Mouse (Mus musculus) hindbrain, embryonic 13.5 days (tissue): ENCODE results near the gene Traf1. TPM values are rescaled to one million over a fixed set of nuclear protein-coding genes. Genes with fewer than 3 reads are reported as not detected.

Source experiments
- polyA plus RNA-seq: library from polyadenylated mRNA; unstranded; fragments of >200 nt; fragmentation: Nextera tagmentation; extraction: Ambion mirVana; gene quantifications from 2 replicates; pipeline ENCODE4 v1.2.1, GENCODE M21; 2015

Gene Traf1
- polyA plus RNA-seq, 1 experiment from 2014 or later: 0.73 TPM

Other genes starting within 250 kb of the Traf1 start
- gene Gapvd1, start 206.5 kb downstream of the Traf1 start, polyA plus RNA-seq: 122 and 129 TPM in 2 replicates
- gene Hspa5, start 189.8 kb downstream of the Traf1 start, polyA plus RNA-seq: 438 and 458 TPM in 2 replicates
- gene Rabepk, start 161.9 kb downstream of the Traf1 start, polyA plus RNA-seq: 28.2 TPM in 2 replicates
- 83.1 and 83.8 TPM in 2 replicates for gene Fbxw2, start 135.5 kb downstream of the Traf1 start, polyA plus RNA-seq
- not detected in 2 replicates for gene Gm34653, start 128.8 kb downstream of the Traf1 start, polyA plus RNA-seq
- gene Cutal, start 87.4 kb downstream of the Traf1 start, polyA plus RNA-seq: not detected in 2 replicates
- gene Psmd5, start 86.8 kb downstream of the Traf1 start, polyA plus RNA-seq: 95.6 and 105 TPM in 2 replicates
- 1.1 and 1.3 TPM in 2 replicates for gene Phf19, start 47.7 kb downstream of the Traf1 start, polyA plus RNA-seq
- 0.40 and 0.47 TPM in 2 replicates for gene Hc, start 99.7 kb upstream of the Traf1 start, polyA plus RNA-seq
- 0.58 TPM in 1 of 2 replicates, not detected in the other for gene AI182371, start 139.8 kb upstream of the Traf1 start, polyA plus RNA-seq
- 11.9 and 13.8 TPM in 2 replicates for gene Cntrl, start 147.7 kb upstream of the Traf1 start, polyA plus RNA-seq
- 462 and 482 TPM in 2 replicates for gene Rab14, start 239.3 kb upstream of the Traf1 start, polyA plus RNA-seq